Comparison of ENCODE assay signal across 8 mouse cellular contexts in genomic region chr10:128036746-128037425, GRCm38 (mm10). TPM values are rescaled to one million over a fixed set of nuclear protein-coding genes. Genes with fewer than 3 reads are reported as not detected.
DNase-seq lines count a peak whose midpoint lies in the region; ATAC-seq lines count a peak whose summit lies in the region.

No protein-coding gene starts in this region.

- ATAC-seq in forebrain, embryonic 16.5 days, result no peak
- no peak for ATAC-seq in hindbrain, embryonic 12.5 days (ENCODE audit: low FRiP score)
- no peak for ATAC-seq in limb, embryonic 12.5 days (ENCODE audit: insufficient number of reproducible peaks, insufficient read depth, low FRiP score, low TSS enrichment, low read depth)
- ATAC-seq in midbrain, embryonic 11.5 days (ENCODE audit: low FRiP score), result no peak

- peak overlapping the region; percentile 94 for H3K4me2 ChIP-seq in forebrain, embryonic 16.5 days (ENCODE audit: low read length)
- peak overlapping the region; percentile 90 for H3K4me2 ChIP-seq in hindbrain, embryonic 12.5 days (replicated peaks)
- peak overlapping the region; percentile 77 for H3K4me2 ChIP-seq in limb, embryonic 12.5 days
- peak overlapping the region; percentile 91 for H3K4me2 ChIP-seq in midbrain, embryonic 11.5 days

- H3K9me3 ChIP-seq in forebrain, embryonic 16.5 days (ENCODE audit: control insufficient read depth, low read length), result no peaks in the 10 kb centered on the region
- H3K9me3 ChIP-seq in hindbrain, embryonic 12.5 days (replicated peaks), result no peaks in the 10 kb centered on the region
- no peaks in the 10 kb centered on the region for H3K9me3 ChIP-seq in limb, embryonic 12.5 days
- no peaks in the 10 kb centered on the region for H3K9me3 ChIP-seq in midbrain, embryonic 11.5 days (ENCODE audit: control insufficient read depth, low read length)

- no peak overlapping the region for H3K27ac ChIP-seq in forebrain, embryonic 16.5 days (ENCODE audit: low read length)
- H3K27ac ChIP-seq in hindbrain, embryonic 12.5 days, result peak overlapping the region; percentile 40; the same call in 1 of the 2 replicates
- H3K27ac ChIP-seq in limb, embryonic 12.5 days, result peak overlapping the region; percentile 96; the same call in 1 of the 2 replicates
- H3K27ac ChIP-seq in midbrain, embryonic 11.5 days (ENCODE audit: low read depth, low read length), result no peak overlapping the region

- no peaks in the 10 kb centered on the region for H3K27me3 ChIP-seq in forebrain, embryonic 16.5 days (replicated peaks; ENCODE audit: control insufficient read depth, insufficient read depth, low read length)
- no peaks in the 10 kb centered on the region for H3K27me3 ChIP-seq in hindbrain, embryonic 12.5 days
- no peaks in the 10 kb centered on the region for H3K27me3 ChIP-seq in limb, embryonic 12.5 days
- no peaks in the 10 kb centered on the region for H3K27me3 ChIP-seq in midbrain, embryonic 11.5 days (ENCODE audit: control insufficient read depth, insufficient read depth, low read length)

- DNase-seq in ovary, postnatal 36 days (ENCODE audit: low spot score), result peak; percentile 20
- no peak for DNase-seq in ovary, postnatal 14 days (ENCODE audit: low spot score)
- DNase-seq in brain, adult 2 months (ENCODE audit: low read depth, low spot score), result peak; percentile 74
- DNase-seq in midbrain, embryonic 11.5 days (ENCODE audit: low spot score, missing footprints), result peak; percentile 90
- DNase-seq in testis, postnatal 14 days (ENCODE audit: low spot score), result peak; percentile 44

- H3K9ac ChIP-seq in forebrain, embryonic 16.5 days (replicated peaks; ENCODE audit: low read depth, low read length), result peak overlapping the region; percentile 82
- H3K9ac ChIP-seq in hindbrain, embryonic 12.5 days, result peak overlapping the region; percentile 97
- H3K9ac ChIP-seq in limb, embryonic 12.5 days (replicated peaks), result peak overlapping the region; percentile 98
- peak overlapping the region; percentile 99 for H3K9ac ChIP-seq in midbrain, embryonic 11.5 days (ENCODE audit: low read length)

- H3K4me1 ChIP-seq in forebrain, embryonic 16.5 days (replicated peaks; ENCODE audit: control insufficient read depth, insufficient read depth, low read length), result peaks cover 23% of the 10 kb centered on the region
- peaks cover 28% of the 10 kb centered on the region for H3K4me1 ChIP-seq in hindbrain, embryonic 12.5 days
- peaks cover 37% of the 10 kb centered on the region for H3K4me1 ChIP-seq in limb, embryonic 12.5 days (replicated peaks)
- peaks cover 20% of the 10 kb centered on the region for H3K4me1 ChIP-seq in midbrain, embryonic 11.5 days (ENCODE audit: control insufficient read depth, insufficient read depth, low read length)

- peak overlapping the region; percentile 58 for H3K4me3 ChIP-seq in forebrain, embryonic 16.5 days (replicated peaks; ENCODE audit: low read length)
- peak overlapping the region; percentile 93 for H3K4me3 ChIP-seq in hindbrain, embryonic 12.5 days
- H3K4me3 ChIP-seq in limb, embryonic 12.5 days (replicated peaks), result peak overlapping the region; percentile 95
- H3K4me3 ChIP-seq in midbrain, embryonic 11.5 days (ENCODE audit: low read depth, low read length), result peak overlapping the region; percentile 99

- peaks cover 14% of the 10 kb centered on the region for H3K36me3 ChIP-seq in forebrain, embryonic 16.5 days (ENCODE audit: control insufficient read depth, insufficient read depth)
- H3K36me3 ChIP-seq in hindbrain, embryonic 12.5 days, result peaks cover 37% of the 10 kb centered on the region
- peaks cover 42% of the 10 kb centered on the region for H3K36me3 ChIP-seq in limb, embryonic 12.5 days
- H3K36me3 ChIP-seq in midbrain, embryonic 11.5 days (ENCODE audit: control insufficient read depth, insufficient read depth, low read length), result peaks cover 13% of the 10 kb centered on the region

- WGBS in forebrain, embryonic 16.5 days, result 3% methylated on average over 10 of the region's 10 CpGs
- WGBS in hindbrain, embryonic 12.5 days, result 9% methylated on average over 10 of the region's 10 CpGs
- WGBS in limb, embryonic 12.5 days, result 4% methylated on average over 10 of the region's 10 CpGs
- WGBS in midbrain, embryonic 11.5 days, result 7% methylated on average over 10 of the region's 10 CpGs

RNA-seq across cellular contexts. Expression of gene Naca, which starts 1.5 kb away (rescaled TPM):
- polyA plus RNA-seq in forebrain, embryonic 16.5 days (2015; fragmentation: Nextera tagmentation; extraction: Ambion mirVana), result 545 and 574 TPM in 2 replicates
- 673 and 675 TPM in 2 replicates for polyA plus RNA-seq in hindbrain, embryonic 12.5 days (2016; fragmentation: Nextera tagmentation; extraction: Ambion mirVana)
- 916 and 923 TPM in 2 replicates for polyA plus RNA-seq in limb, embryonic 12.5 days (2016; fragmentation: Nextera tagmentation; extraction: Ambion mirVana)
- polyA plus RNA-seq in midbrain, embryonic 11.5 days (2014; fragmentation: Nextera tagmentation; extraction: Ambion mirVana), result 915 and 936 TPM in 2 replicates

RNA-seq across cellular contexts. Expression of gene Ptges3, which starts 21.9 kb away (rescaled TPM):
- polyA plus RNA-seq in forebrain, embryonic 16.5 days (2015; fragmentation: Nextera tagmentation; extraction: Ambion mirVana), result 395 and 436 TPM in 2 replicates
- polyA plus RNA-seq in hindbrain, embryonic 12.5 days (2016; fragmentation: Nextera tagmentation; extraction: Ambion mirVana), result 495 and 513 TPM in 2 replicates
- polyA plus RNA-seq in limb, embryonic 12.5 days (2016; fragmentation: Nextera tagmentation; extraction: Ambion mirVana), result 567 and 594 TPM in 2 replicates
- polyA plus RNA-seq in midbrain, embryonic 11.5 days (2014; fragmentation: Nextera tagmentation; extraction: Ambion mirVana), result 686 and 692 TPM in 2 replicates

RNA-seq across cellular contexts. Expression of gene Prim1, which starts 21.9 kb away (rescaled TPM):
- 57.8 and 59.8 TPM in 2 replicates for polyA plus RNA-seq in forebrain, embryonic 16.5 days (2015; fragmentation: Nextera tagmentation; extraction: Ambion mirVana)
- 50.9 and 54.1 TPM in 2 replicates for polyA plus RNA-seq in hindbrain, embryonic 12.5 days (2016; fragmentation: Nextera tagmentation; extraction: Ambion mirVana)
- 102 and 104 TPM in 2 replicates for polyA plus RNA-seq in limb, embryonic 12.5 days (2016; fragmentation: Nextera tagmentation; extraction: Ambion mirVana)
- 106 and 107 TPM in 2 replicates for polyA plus RNA-seq in midbrain, embryonic 11.5 days (2014; fragmentation: Nextera tagmentation; extraction: Ambion mirVana)

RNA-seq across cellular contexts. Expression of gene Hsd17b6, which starts 29.5 kb away (rescaled TPM):
- polyA plus RNA-seq in forebrain, embryonic 16.5 days (2015; fragmentation: Nextera tagmentation; extraction: Ambion mirVana), result not detected in 2 replicates
- polyA plus RNA-seq in hindbrain, embryonic 12.5 days (2016; fragmentation: Nextera tagmentation; extraction: Ambion mirVana), result not detected in 2 replicates
- polyA plus RNA-seq in limb, embryonic 12.5 days (2016; fragmentation: Nextera tagmentation; extraction: Ambion mirVana), result not detected in 2 replicates
- polyA plus RNA-seq in midbrain, embryonic 11.5 days (2014; fragmentation: Nextera tagmentation; extraction: Ambion mirVana), result not detected in 2 replicates

RNA-seq across cellular contexts. Expression of gene Atp5b, which starts 46.2 kb away (rescaled TPM):
- 2,097 and 2,145 TPM in 2 replicates for polyA plus RNA-seq in forebrain, embryonic 16.5 days (2015; fragmentation: Nextera tagmentation; extraction: Ambion mirVana)
- 1,948 and 1,970 TPM in 2 replicates for polyA plus RNA-seq in hindbrain, embryonic 12.5 days (2016; fragmentation: Nextera tagmentation; extraction: Ambion mirVana)
- 2,018 and 2,026 TPM in 2 replicates for polyA plus RNA-seq in limb, embryonic 12.5 days (2016; fragmentation: Nextera tagmentation; extraction: Ambion mirVana)
- polyA plus RNA-seq in midbrain, embryonic 11.5 days (2014; fragmentation: Nextera tagmentation; extraction: Ambion mirVana), result 2,316 and 2,383 TPM in 2 replicates

Comparison
In these comparisons a context has a peak if more than half of its experiments do, and no peak if none do; other contexts are left out.
1. H3K27ac ChIP-seq: peak in hindbrain, embryonic 12.5 days (single experiment) and limb, embryonic 12.5 days (single experiment); none in forebrain, embryonic 16.5 days (single experiment) and midbrain, embryonic 11.5 days (single experiment).
2. Peak in every context shown above with its lines, with median percentiles within 50 percentile points of each other: H3K4me2 ChIP-seq, H3K4me3 ChIP-seq and H3K9ac ChIP-seq.